ENCODE assay signal across 10 mouse cellular contexts in the genomic region with DNA sequence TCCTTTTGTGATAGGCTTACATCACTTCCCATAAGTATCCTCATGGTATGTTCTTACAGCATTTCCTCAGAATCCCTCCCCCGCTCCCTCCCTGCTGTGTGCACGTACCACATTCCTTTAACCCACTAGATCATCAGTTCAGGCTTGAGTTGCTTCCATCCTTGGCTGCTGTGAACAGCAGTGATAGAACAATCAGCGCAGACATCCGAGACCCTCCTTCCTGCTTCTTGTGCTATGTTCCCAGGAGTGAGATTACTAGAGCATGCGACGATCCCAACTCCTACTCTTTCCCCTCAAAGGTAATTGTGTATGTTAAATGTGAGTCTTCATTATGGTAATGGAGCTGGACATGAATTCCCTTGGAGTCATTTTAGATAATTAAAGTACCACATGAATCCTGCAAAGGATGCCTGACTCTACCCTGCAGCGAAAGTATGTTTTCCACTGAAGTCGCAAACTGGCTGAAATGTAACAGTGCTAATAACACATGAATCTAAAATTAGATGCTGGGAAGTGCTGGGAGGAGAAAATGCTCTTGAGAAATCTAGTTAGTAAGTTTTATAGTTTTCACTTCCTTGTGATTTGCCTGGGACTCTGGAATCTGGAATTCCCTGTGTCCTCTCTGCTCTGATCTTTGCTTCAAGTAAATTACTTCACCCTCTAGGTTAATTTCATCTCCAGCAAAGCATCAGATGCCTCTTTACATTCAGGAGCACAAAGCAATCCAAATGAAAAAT. TPM values are rescaled to one million over a fixed set of nuclear protein-coding genes. Genes with fewer than 3 reads are reported as not detected.
A peak's percentile ranks its signal among the peaks of the same experiment; 100 is the strongest.
DNase-seq lines count a peak whose midpoint lies in the region; ATAC-seq and TF ChIP-seq lines count a peak whose summit lies in the region.
"Had no signal": no experiment of that assay in that cellular context is flagged by ENCODE, and none has a peak within 500 bp of the region (broad histone marks: within the 10 kb centered on the region; RNA-seq: fewer than 3 reads in every experiment).

No protein-coding gene starts in this region.

- H3K36me3 ChIP-seq in kidney, embryonic 15.5 days: no peaks in the 10 kb centered on the region
- no peaks in the 10 kb centered on the region for H3K36me3 ChIP-seq in embryonic facial prominence, embryonic 13.5 days

- no peak for DNase-seq in kidney, adult 8-10 months
- DNase-seq in Patski (ENCODE audit: low read depth, low spot score): no peak
- peak; percentile 56 for DNase-seq in mesoderm, embryonic 11.5 days (ENCODE audit: low read depth, low spot score)
- no peak for DNase-seq in thymus, adult 18-20 months
- no peak for DNase-seq in adrenal gland, adult 2 months
- no peak for DNase-seq in spleen, postnatal 14 days (ENCODE audit: low spot score in 2 of 2)
- DNase-seq: left cerebral cortex, postnatal 4 days had no signal

- H3K9me3 ChIP-seq in kidney, embryonic 15.5 days (replicated peaks): no peaks in the 10 kb centered on the region
- H3K9me3 ChIP-seq in embryonic facial prominence, embryonic 13.5 days: no peaks in the 10 kb centered on the region

- 19% methylated on average over 8 of the region's 8 CpGs for WGBS in kidney, embryonic 15.5 days
- 27% methylated on average over 8 of the region's 8 CpGs for WGBS in embryonic facial prominence, embryonic 13.5 days

- peak; percentile 93 for ATAC-seq in kidney, embryonic 15.5 days (replicated peaks; ENCODE audit: low FRiP score)
- ATAC-seq in Patski: peak; percentile 82
- no peak; the same call in 1 of the 2 replicates for ATAC-seq in embryonic facial prominence, embryonic 13.5 days (ENCODE audit: insufficient number of reproducible peaks, insufficient read depth, low FRiP score, low TSS enrichment, low read depth)

- H3K27me3 ChIP-seq in kidney, embryonic 15.5 days: no peaks in the 10 kb centered on the region
- H3K27me3 ChIP-seq in Patski: no peaks in the 10 kb centered on the region
- H3K27me3 ChIP-seq in embryonic facial prominence, embryonic 13.5 days: no peaks in the 10 kb centered on the region

- POLR2A ChIA-PET in Patski (lab: Charles Lee): interaction anchor here (0.7 to 0.9 kb wide), 2 partner anchors 12 to 14 kb away, joined by 3 to 4 read pairs; no protein-coding TSS in a partner anchor

- peak overlapping the region; percentile 14 for H3K4me2 ChIP-seq in kidney, embryonic 15.5 days
- H3K4me2 ChIP-seq in embryonic facial prominence, embryonic 13.5 days: peak overlapping the region; percentile 21; the same call in 1 of the 2 replicates

- H3K4me3 ChIP-seq in kidney, embryonic 15.5 days (replicated peaks): no peak overlapping the region
- no peak overlapping the region for H3K4me3 ChIP-seq in embryonic facial prominence, embryonic 13.5 days
- H3K4me3 ChIP-seq: erythroblast, embryonic 14.5 days had no signal

- peak overlapping the region; percentile 79 for H3K27ac ChIP-seq in kidney, embryonic 15.5 days
- no peak overlapping the region for H3K27ac ChIP-seq in embryonic facial prominence, embryonic 13.5 days

- CTCF ChIA-PET in Patski (lab: Charles Lee): interaction anchor here (0.8 to 2.5 kb wide), 4 partner anchors 12 to 60 kb away, joined by 3 to 10 read pairs (median 6); no protein-coding TSS in a partner anchor

- in situ Hi-C loops in Patski (cut with MboI; ENCODE audit: low pct_unique_long_range_greater_than_20kb): no loop called here

- no peak overlapping the region for H3K9ac ChIP-seq in kidney, embryonic 15.5 days
- H3K9ac ChIP-seq in embryonic facial prominence, embryonic 13.5 days: no peak overlapping the region

- no peak for TF ChIP-seq CTCF in Patski (IDR thresholded peaks at IDR 0.05)

- peaks cover 27% of the 10 kb centered on the region for H3K4me1 ChIP-seq in kidney, embryonic 15.5 days
- H3K4me1 ChIP-seq in embryonic facial prominence, embryonic 13.5 days: peaks cover 29% of the 10 kb centered on the region

RNA-seq across cellular contexts. Expression of a gene that starts 13.6 kb away (rescaled TPM):
- polyA plus RNA-seq in kidney, embryonic 15.5 days (2015; fragmentation: Nextera tagmentation; extraction: Ambion mirVana): 4.2 and 6.3 TPM in 2 replicates
- polyA plus RNA-seq in Patski (2021): 28.2 TPM
- polyA plus RNA-seq in embryonic facial prominence, embryonic 13.5 days (2015; fragmentation: Nextera tagmentation; extraction: Ambion mirVana): 4.2 and 5.4 TPM in 2 replicates
- 10 to 100 TPM; 27.8 to 31.4 TPM for total RNA-seq in adrenal gland, adult 2 months (2021)
- 1.2 TPM in 2 replicates for polyA plus RNA-seq in adrenal gland, adult 2 months (2012; rRNA removed)
